Mouse (Mus musculus) ES-E14 (cell line): Measurements from ENCODE around the gene Ms4a6d. TPM values are rescaled to one million over a fixed set of nuclear protein-coding genes. Genes with fewer than 3 reads are reported as not detected.

Experiments
- DNase-seq: peaks from one replicate; pipeline ENCODE4 v3.0.0-alpha.2; 2013; ENCODE audit warnings: low read depth, low spot score
- H3K27ac ChIP-seq: 2 replicates; pipeline ENCODE4 v1.5.1; 2012; ENCODE audit warnings: low read depth, mild to moderate bottlenecking, low read length, moderate library complexity, mixed read lengths; ENCODE audit not compliant: poor library complexity, insufficient read depth, severe bottlenecking
- H3K36me3 ChIP-seq: 2 replicates; pipeline ENCODE4 v1.6.1; 2012; ENCODE audit warnings: mild to moderate bottlenecking, low read length, moderate library complexity, mixed read lengths; ENCODE audit not compliant: control insufficient read depth, poor library complexity, insufficient read depth, severe bottlenecking
- H3K4me1 ChIP-seq, 2 experiments: fragments of 150-350 bp in 1 of 2; sonication (generic) in 1 of 2; 2 replicates each; pipeline ENCODE4 v1.6.1; 2012; ENCODE audit warnings: low read length in 2 of 2, mild to moderate bottlenecking in 1 of 2, mixed read lengths in 1 of 2; ENCODE audit not compliant: control insufficient read depth in 2 of 2, insufficient read depth in 2 of 2, poor library complexity in 1 of 2
- H3K4me3 ChIP-seq, 2 experiments: fragments of 150-350 bp in 1 of 2; sonication (generic) in 1 of 2; 2 replicates each; pipeline ENCODE4 v1.5.1; 2012; ENCODE audit warnings: low read length in 2 of 2, low read depth in 1 of 2, mild to moderate bottlenecking in 1 of 2, mixed read lengths in 1 of 2; ENCODE audit not compliant: insufficient read depth in 1 of 2, poor library complexity in 1 of 2, severe bottlenecking in 1 of 2
- H3K9ac ChIP-seq: 2 replicates; pipeline ENCODE4 v1.6.1; 2012; ENCODE audit warnings: low read depth, mild to moderate bottlenecking, low read length, mixed read lengths; ENCODE audit not compliant: poor library complexity, insufficient read depth, severe bottlenecking
- H3K9me3 ChIP-seq: fragments of 150-350 bp; sonication (generic); 2 replicates; pipeline ENCODE4 v1.6.1; 2012; ENCODE audit warnings: low read depth, mild to moderate bottlenecking, low read length; ENCODE audit not compliant: control insufficient read depth, insufficient read depth
- CHD2 ChIP-seq: IDR thresholded peaks from 2 replicates; pipeline ENCODE4 v1.6.1; 2014; ENCODE audit warnings: mild to moderate bottlenecking, low read depth, low read length, inconsistent platforms
- HCFC1 ChIP-seq: IDR thresholded peaks from 2 replicates; pipeline ENCODE4 v1.6.1; 2012; ENCODE audit warnings: low read length, inconsistent platforms, borderline replicate concordance; ENCODE audit not compliant: insufficient read depth
- MAFK ChIP-seq: IDR thresholded peaks from 2 replicates; pipeline ENCODE4 v1.6.1; 2014; ENCODE audit warnings: mild to moderate bottlenecking, low read depth, low read length, inconsistent platforms; ENCODE audit not compliant: insufficient read depth
- ZC3H11A ChIP-seq: IDR thresholded peaks from 2 replicates; pipeline ENCODE4 v1.6.1; 2012; ENCODE audit warnings: low read depth, mild to moderate bottlenecking, inconsistent platforms, low read length, borderline replicate concordance
- ZNF384 ChIP-seq: IDR thresholded peaks from 2 replicates; pipeline ENCODE4 v1.6.1; 2012; ENCODE audit warnings: low read depth, low read length, inconsistent platforms
- in situ Hi-C, 2 experiments: fragments of 600-800 bp; cut with MboI; formaldehyde crosslinking; loops; one replicate each; pipeline ENCODE4 v1.15.1; 2025; ENCODE audit warnings: low sequenced_read_pairs in 2 of 2, inconsistent platforms in 1 of 2; ENCODE audit not compliant: unreplicated experiment in 2 of 2
- total RNA-seq: library from RNA; depleted of rRNA; stranded (reverse); fragments of 300-350 nt; gene quantifications from 2 replicates; pipeline ENCODE4 v1.2.3, GENCODE M21; 2012

Gene Ms4a6d
- total RNA-seq, 1 experiment, result 2.3 TPM

- Histone ChIP-seq H3K27ac (no peak overlapping the region), H3K4me3 (no peak overlapping the region), H3K9ac (no peak overlapping the region), H3K9me3 (no peaks in the 10 kb centered on the region), H3K36me3 (no peaks in the 10 kb centered on the region), H3K4me1 (peaks cover 0 to 2% of the 10 kb centered on the region in 2 experiments; a peak in 1 of 4 replicates)
- in situ Hi-C loops, result no loop called here
- TF ChIP-seq HCFC1, result no peak
- no peak for TF ChIP-seq CHD2
- TF ChIP-seq ZNF384, result no peak
- no peak for TF ChIP-seq MAFK
- DNase-seq, result no peak
Observed at GRCm38 (mm10) chr19:11612293-11612692, 7.6 kb upstream of the Ms4a6d start.

DNA sequence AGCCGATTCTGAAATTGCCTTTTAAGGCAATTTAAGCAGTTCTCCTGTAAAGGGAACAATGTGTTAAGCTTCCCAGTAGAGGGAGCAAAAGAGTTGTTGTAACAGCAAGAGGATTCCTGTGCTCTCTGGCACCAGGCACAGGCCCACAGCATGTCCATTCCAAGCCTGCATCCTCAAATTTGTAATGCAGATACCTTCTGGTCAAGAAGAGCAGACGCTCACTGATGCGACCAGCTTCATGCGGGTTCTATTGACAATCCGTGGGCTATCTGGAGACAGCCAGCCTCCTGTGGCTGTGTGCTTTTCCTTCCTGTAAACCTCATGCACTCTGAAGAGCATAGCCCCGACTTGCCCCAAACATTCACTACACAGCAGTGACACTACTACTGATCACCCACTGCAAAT, 6.9 kb upstream of the Ms4a6d start:
- Histone ChIP-seq H3K9ac (no peak overlapping the region), H3K27ac (no peak overlapping the region), H3K4me1 (peaks cover 0 to 2% of the 10 kb centered on the region in 2 experiments; a peak in 1 of 4 replicates), H3K4me3 (no peak overlapping the region), H3K9me3 (no peaks in the 10 kb centered on the region), H3K36me3 (no peaks in the 10 kb centered on the region)
- TF ChIP-seq ZC3H11A, result no peak
- no peak for TF ChIP-seq ZNF384
- no peak for TF ChIP-seq CHD2
- TF ChIP-seq HCFC1, result no peak
- DNase-seq, result peak; percentile 40
- in situ Hi-C loops, result no loop called here

DNA sequence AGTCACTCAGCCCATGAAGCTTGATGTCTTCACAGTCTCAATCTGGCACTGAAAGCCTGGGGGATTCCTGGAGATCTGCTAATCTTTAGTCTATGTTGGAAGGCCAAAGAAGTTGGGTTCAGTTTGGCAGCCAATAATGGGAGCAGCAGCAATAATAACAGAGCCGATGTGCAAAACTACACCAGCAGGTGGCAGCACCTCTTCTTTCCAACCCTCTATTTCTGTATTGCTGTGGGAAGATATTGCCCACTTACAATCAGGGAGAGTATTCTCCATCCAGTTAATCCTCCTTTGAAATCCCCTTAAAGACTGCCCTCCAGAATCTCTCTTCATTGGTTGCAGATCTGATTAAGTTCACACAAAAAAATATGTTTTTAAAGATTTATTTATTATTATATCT, 3.5 kb upstream of the Ms4a6d start:
- Histone ChIP-seq H3K27ac (no peak overlapping the region), H3K4me3 (no peak overlapping the region), H3K4me1 (peaks cover 0 to 2% of the 10 kb centered on the region in 2 experiments; a peak in 1 of 4 replicates), H3K9me3 (no peaks in the 10 kb centered on the region), H3K36me3 (no peaks in the 10 kb centered on the region), H3K9ac (no peak overlapping the region)
- DNase-seq, result peak; percentile 38
- peak; percentile 51; the same call in 1 of the 2 replicates for TF ChIP-seq ZC3H11A
- no peak for TF ChIP-seq CHD2
- in situ Hi-C loops, result loop anchor here (5.0 to 10.0 kb wide), 2 partner anchors 154 to 423 kb away; no protein-coding TSS in a partner anchor

GRCm38 (mm10) chr19:11602026-11602425, 2.6 kb downstream of the Ms4a6d start:
- no peak overlapping the region for H3K27ac ChIP-seq
- no peaks in the 10 kb centered on the region for H3K4me1 ChIP-seq
- DNase-seq, result peak; percentile 13
- in situ Hi-C loops, result loop anchor here (10.0 kb wide), 1 partner anchor 417 kb away; no protein-coding TSS in a partner anchor
- no peaks in the 10 kb centered on the region for H3K9me3 ChIP-seq
- no peak overlapping the region for H3K4me3 ChIP-seq
- TF ChIP-seq CHD2, result no peak
- TF ChIP-seq ZC3H11A, result peak; percentile 65; the same call in 1 of the 2 replicates
- no peaks in the 10 kb centered on the region for H3K36me3 ChIP-seq
- no peak overlapping the region for H3K9ac ChIP-seq

DNA sequence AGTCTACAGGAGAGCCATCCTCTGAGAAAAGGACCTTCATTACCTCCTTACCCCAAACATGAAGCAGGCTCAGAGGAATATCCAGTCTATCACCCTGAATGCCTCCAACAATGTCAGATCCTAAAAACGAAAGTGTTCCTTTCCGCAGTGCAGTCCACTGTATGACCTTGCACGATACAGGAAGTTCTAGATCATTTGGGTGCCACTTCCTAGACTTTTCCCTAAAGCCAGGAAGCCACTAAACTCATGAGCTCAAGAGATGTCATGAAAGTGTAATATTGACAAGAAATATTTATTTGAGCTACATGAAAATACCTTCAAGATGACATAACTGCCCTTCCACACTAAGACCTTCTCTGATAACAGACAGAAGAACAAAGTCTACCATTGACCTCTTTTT, 3.3 kb downstream of the Ms4a6d start:
- in situ Hi-C loops, result loop anchor here (10.0 kb wide), 1 partner anchor 417 kb away; no protein-coding TSS in a partner anchor
- H3K36me3 ChIP-seq, result no peaks in the 10 kb centered on the region
- no peak overlapping the region for H3K4me3 ChIP-seq
- H3K9ac ChIP-seq, result no peak overlapping the region
- no peak for TF ChIP-seq CHD2
- TF ChIP-seq ZC3H11A, result no peak
- TF ChIP-seq MAFK, result no peak
- no peak for TF ChIP-seq ZNF384
- TF ChIP-seq HCFC1, result no peak
- no peaks in the 10 kb centered on the region for H3K4me1 ChIP-seq
- H3K9me3 ChIP-seq, result no peaks in the 10 kb centered on the region
- DNase-seq, result no peak
- no peak overlapping the region for H3K27ac ChIP-seq
